Mouse (Mus musculus) heart, adult 2 months (tissue): ENCODE measurements around the gene Stab1.

Experiments used
- CTCF ChIP-seq: fragments of 200-600 bp; IDR thresholded peaks from 2 replicates; pipeline ENCODE4 v1.8.1; 2022; ENCODE audit warnings: antibody characterized with exemption, mild to moderate bottlenecking, moderate library complexity
- POLR2A ChIP-seq: fragments of 200-500 bp; IDR thresholded peaks from 2 replicates; pipeline ENCODE4 v1.6.1; 2011; ENCODE audit warnings: mild to moderate bottlenecking, low read depth, low read length, control low read depth; ENCODE audit not compliant: insufficient read depth

DNA sequence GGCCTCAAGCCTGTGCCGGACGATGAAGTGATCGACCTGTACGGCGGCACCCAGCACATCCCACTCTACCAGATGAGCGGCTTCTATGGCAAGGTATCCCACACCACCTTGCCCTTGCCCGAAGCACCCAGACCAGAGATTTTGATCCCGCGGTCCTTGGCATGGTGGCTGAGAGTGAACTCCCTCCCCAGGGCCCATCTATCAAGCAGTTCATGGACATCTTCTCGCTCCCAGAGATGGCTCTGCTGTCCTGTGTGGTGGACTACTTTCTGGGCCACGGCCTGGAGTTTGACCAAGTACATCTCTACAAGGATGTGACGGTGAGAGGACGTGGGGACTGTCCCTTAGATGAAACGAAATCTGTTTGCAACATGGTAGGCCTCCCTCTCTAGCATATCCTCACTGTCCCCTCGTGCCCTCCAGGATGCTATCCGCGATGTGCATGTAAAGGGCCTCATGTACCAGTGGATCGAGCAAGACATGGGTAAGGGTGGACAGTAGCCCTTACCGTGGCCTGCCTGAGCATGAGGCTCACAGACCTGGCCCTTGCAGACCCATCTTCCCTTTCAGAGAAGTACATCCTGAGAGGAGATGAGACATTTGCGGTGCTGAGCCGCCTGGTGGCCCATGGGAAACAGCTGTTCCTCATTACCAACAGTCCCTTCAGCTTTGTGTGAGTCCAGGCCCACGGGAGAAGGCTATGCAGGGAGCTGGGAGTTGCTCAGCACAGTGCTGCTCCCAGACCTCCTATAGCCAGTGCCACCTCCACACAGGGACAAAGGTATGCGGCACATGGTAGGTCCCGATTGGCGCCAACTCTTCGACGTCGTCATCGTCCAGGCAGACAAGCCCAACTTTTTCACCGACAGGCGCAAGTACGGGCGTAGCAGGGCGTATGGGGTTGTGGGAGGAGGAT, 32.7 kb downstream of the Stab1 start:
- TF ChIP-seq POLR2A (0 out of 2 replicates have a peak, but pooled peaks have one; percentile 4), CTCF (no peak)
